ENCODE assay signal across 22 mouse cellular contexts in the genomic region with DNA sequence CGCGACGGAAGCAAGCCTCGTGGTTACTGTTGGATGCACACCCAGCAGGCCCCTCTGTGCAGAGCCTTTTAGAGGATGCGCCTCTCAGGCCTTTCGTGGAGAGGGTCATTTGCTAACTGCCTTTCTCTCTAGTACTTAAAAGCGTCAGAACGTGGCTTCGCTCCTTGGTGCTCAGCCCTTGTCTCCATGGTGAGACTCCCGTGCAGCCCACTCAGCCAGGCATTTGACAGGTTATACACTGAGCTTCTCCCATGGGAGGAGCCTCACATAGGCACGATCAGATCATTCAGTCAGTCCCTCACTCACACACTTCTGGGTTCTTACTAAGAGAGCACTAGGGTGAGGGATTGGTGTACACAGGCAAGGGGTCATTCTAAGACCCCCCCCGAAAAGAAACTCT. TPM values are rescaled to one million over a fixed set of nuclear protein-coding genes. Genes with fewer than 3 reads are reported as not detected.
DNase-seq lines count a peak whose midpoint lies in the region; ATAC-seq lines count a peak whose summit lies in the region.
"Had no signal": no experiment of that assay in that cellular context is flagged by ENCODE, and none has a peak within 500 bp of the region (broad histone marks: within the 10 kb centered on the region; RNA-seq: fewer than 3 reads in every experiment).

No protein-coding gene starts in this region.

- peaks cover 3% of the 10 kb centered on the region; the same call in 1 of the 2 replicates for H3K27me3 ChIP-seq in forebrain, embryonic 13.5 days
- no peaks in the 10 kb centered on the region for H3K27me3 ChIP-seq in forebrain, embryonic 14.5 days (replicated peaks; ENCODE audit: control insufficient read depth, insufficient read depth, low read length)
- H3K27me3 ChIP-seq in limb, embryonic 10.5 days (ENCODE audit: low read depth, poor library complexity, severe bottlenecking): peaks cover 12% of the 10 kb centered on the region
- H3K27me3 ChIP-seq: limb, embryonic 15.5 days; liver, embryonic 15.5 days; neural tube, embryonic 12.5 days had no signal

- H3K4me2 ChIP-seq in forebrain, embryonic 13.5 days: no peak overlapping the region
- H3K4me2 ChIP-seq in forebrain, embryonic 14.5 days (ENCODE audit: low read length): no peak overlapping the region
- H3K4me2 ChIP-seq: limb, embryonic 15.5 days; liver, embryonic 15.5 days; neural tube, embryonic 12.5 days had no signal

- no peaks in the 10 kb centered on the region for H3K36me3 ChIP-seq in forebrain, embryonic 13.5 days (ENCODE audit: poor library complexity, severe bottlenecking)
- no peaks in the 10 kb centered on the region for H3K36me3 ChIP-seq in forebrain, embryonic 14.5 days (ENCODE audit: control insufficient read depth, insufficient read depth, low read length)
- no peaks in the 10 kb centered on the region for H3K36me3 ChIP-seq in limb, embryonic 10.5 days
- H3K36me3 ChIP-seq: G1E; limb, embryonic 15.5 days; liver, embryonic 15.5 days; neural tube, embryonic 12.5 days had no signal

- H3K4me1 ChIP-seq in forebrain, embryonic 13.5 days: peaks cover 13% of the 10 kb centered on the region
- peaks cover 7% of the 10 kb centered on the region; the same call in 1 of the 2 replicates for H3K4me1 ChIP-seq in forebrain, embryonic 14.5 days (ENCODE audit: control insufficient read depth, insufficient read depth, low read length)
- H3K4me1 ChIP-seq in limb, embryonic 10.5 days: peaks cover 50% of the 10 kb centered on the region

- intact Hi-C loops in heart, postnatal 10 days (cut with DNase I): no loop called here

- no peak overlapping the region for H3K9ac ChIP-seq in forebrain, embryonic 13.5 days
- H3K9ac ChIP-seq in forebrain, embryonic 14.5 days (ENCODE audit: low read length): no peak overlapping the region
- H3K9ac ChIP-seq: limb, embryonic 15.5 days; liver, embryonic 15.5 days; neural tube, embryonic 12.5 days had no signal

- DNase-seq in forebrain, embryonic 14.5 days (ENCODE audit: low spot score): no peak
- DNase-seq in right cerebral cortex, postnatal 25 days: peak; percentile 8
- DNase-seq in right cerebral cortex, postnatal 14 days: no peak
- no peak for DNase-seq in limb, embryonic 10.5 days (ENCODE audit: low spot score)
- no peak for DNase-seq in heart, postnatal 10 days
- DNase-seq in kidney, postnatal 14 days: no peak
- DNase-seq in adrenal gland, postnatal 36 days: no peak
- DNase-seq: adrenal gland, postnatal 10 days; cerebellum, adult 11-12 months; cerebellum, postnatal 14 days; embryo, embryonic 11 days; heart, adult 18-20 months; heart, postnatal 4 days; layer of hippocampus, postnatal 36 days had no signal

- ATAC-seq in forebrain, embryonic 13.5 days: peak; percentile 53; the same call in 1 of the 2 replicates
- ATAC-seq in forebrain, embryonic 14.5 days: no peak
- ATAC-seq: activated CD4-positive, CD25-positive, alpha-beta regulatory T cell, adult 4 months; intestine, embryonic 16.5 days had no signal

- no peaks in the 10 kb centered on the region for H3K9me3 ChIP-seq in forebrain, embryonic 13.5 days (replicated peaks)
- no peaks in the 10 kb centered on the region for H3K9me3 ChIP-seq in forebrain, embryonic 14.5 days (replicated peaks; ENCODE audit: control insufficient read depth, low read length)
- H3K9me3 ChIP-seq in limb, embryonic 10.5 days (replicated peaks): no peaks in the 10 kb centered on the region
- H3K9me3 ChIP-seq: limb, embryonic 15.5 days; liver, embryonic 15.5 days; neural tube, embryonic 12.5 days had no signal

- 58% methylated on average over 12 of the region's 12 CpGs for WGBS in forebrain, embryonic 13.5 days
- 62% methylated on average over 12 of the region's 12 CpGs for WGBS in forebrain, embryonic 14.5 days
- WGBS in limb, embryonic 10.5 days: 58% methylated on average over 12 of the region's 12 CpGs

- H3K4me3 ChIP-seq in forebrain, embryonic 13.5 days: no peak overlapping the region
- no peak overlapping the region for H3K4me3 ChIP-seq in forebrain, embryonic 14.5 days (ENCODE audit: low read depth, low read length)
- H3K4me3 ChIP-seq in limb, embryonic 10.5 days: no peak overlapping the region
- H3K4me3 ChIP-seq: layer of hippocampus, adult 2 months; limb, embryonic 15.5 days; liver, embryonic 15.5 days; neural tube, embryonic 12.5 days had no signal

- H3K27ac ChIP-seq in forebrain, embryonic 13.5 days: no peak overlapping the region; the same call in 1 of the 2 replicates
- H3K27ac ChIP-seq in forebrain, embryonic 14.5 days (ENCODE audit: low read depth, low read length): no peak overlapping the region
- H3K27ac ChIP-seq in limb, embryonic 10.5 days: 0 out of 2 replicates have a peak overlapping the region, but pooled peaks have one; percentile 5
- H3K27ac ChIP-seq: layer of hippocampus, adult 2 months; limb, embryonic 15.5 days; liver, embryonic 15.5 days; neural tube, embryonic 12.5 days had no signal

RNA-seq across cellular contexts. Expression of a gene that starts 39.7 kb away (rescaled TPM):
- 6.7 and 7.6 TPM in 2 replicates for polyA plus RNA-seq in forebrain, embryonic 13.5 days (2015; fragmentation: Nextera tagmentation; extraction: Ambion mirVana)
- polyA plus RNA-seq in forebrain, embryonic 14.5 days (2014; fragmentation: Nextera tagmentation; extraction: Ambion mirVana): 10.2 and 14.1 TPM in 2 replicates
- 2.5 and 3.5 TPM in 2 replicates for polyA plus RNA-seq in limb, embryonic 10.5 days (2016; fragmentation: Nextera tagmentation; extraction: Ambion mirVana)
- 10 to 100 TPM; 34.4 to 38.8 TPM for total RNA-seq in heart, postnatal 10 days (2021)
- total RNA-seq in adrenal gland, postnatal 36 days (2021): 10 to 100 TPM; 21.8 to 34.7 TPM
